Mouse (Mus musculus): ENCODE results near the gene Lyz1.

DNA sequence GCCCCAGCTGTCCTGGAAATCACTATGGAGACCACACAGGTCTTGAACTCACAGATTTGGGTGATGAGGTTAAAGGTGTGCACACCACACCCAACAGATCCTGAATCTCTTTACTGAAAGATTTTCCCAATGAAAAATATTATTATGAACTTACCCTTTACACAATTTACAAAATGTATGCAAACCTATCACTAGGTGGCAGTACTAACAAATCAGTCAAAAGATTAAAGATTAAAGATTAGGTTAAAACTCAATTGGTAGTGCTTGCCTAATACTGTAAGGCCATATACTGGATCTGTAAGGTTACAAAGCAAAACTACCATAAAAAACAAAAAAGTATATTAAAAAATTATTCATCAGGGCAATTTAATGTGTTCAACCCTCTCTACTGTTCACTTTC is 45.3 kb upstream of the Lyz1 start:
- no peak for TF ChIP-seq POLR2A (IDR thresholded peaks at IDR 0.05; ENCODE audit: control insufficient read depth, extremely low read depth, insufficient read depth, low read length, poor library complexity)
- no peak for TF ChIP-seq CTCF (IDR thresholded peaks at IDR 0.05; ENCODE audit: borderline replicate concordance, control insufficient read depth, extremely low read depth, insufficient read depth, low read length, poor library complexity)
